Mouse (Mus musculus) effector memory CD4-positive, alpha-beta T cell, adult 5 months (primary cell): ENCODE results near the gene Sdsl. TPM values are rescaled to one million over a fixed set of nuclear protein-coding genes. Genes with fewer than 3 reads are reported as not detected.

Experiments used
- polyA plus RNA-seq: library from polyadenylated mRNA; unstranded; fragments of 100-300 nt; shearing (Covaris generic); gene quantifications from one replicate; pipeline ENCODE4 v1.2.1, GENCODE M21; 2017

The Sdsl gene
- polyA plus RNA-seq, result not detected

GRCm38 (mm10) chr5:120472770-120473169 is at the start of gene Sdsl:
Gene Sdsl (minus strand): TSS chr5:120472810.

GRCm38 (mm10) chr5:120510982-120511642 is 38.5 kb upstream of the Sdsl start, which contains the start of gene Slc8b1:
Gene Slc8b1 (plus strand): TSS chr5:120511168.

GRCm38 (mm10) chr5:120503144-120503795 is 30.7 kb upstream of the Sdsl start, which contains the start of gene Plbd2:
Gene Plbd2 (minus strand): TSS chr5:120503625.

DNA sequence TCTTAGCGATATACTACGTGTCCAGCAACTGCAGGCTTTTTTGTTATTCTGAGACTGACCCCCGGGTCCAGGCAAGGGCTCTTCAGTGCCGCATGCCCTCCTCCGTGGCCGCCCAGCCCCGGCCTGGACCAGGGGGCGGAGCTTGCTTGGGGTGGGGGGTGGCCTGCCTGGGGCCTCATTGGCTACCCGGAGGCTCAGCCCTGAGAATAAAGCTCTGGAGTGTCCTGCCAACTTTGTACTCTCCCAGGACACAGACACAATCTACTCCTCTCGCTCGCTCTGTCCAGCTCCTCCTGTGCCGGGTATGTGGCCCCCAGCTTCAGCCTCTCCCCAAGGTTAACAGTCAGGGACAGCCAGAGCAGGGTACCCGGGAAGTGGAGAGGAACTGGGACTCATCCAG is 3.7 kb upstream of the Sdsl start, which contains the start of gene Sds:
Sds (plus strand) TSS at position 231 of the 400 bp plus-strand sequence.

GRCm38 (mm10) chr5:120431649-120432485 is 40.7 kb downstream of the Sdsl start, which contains the start of gene Lhx5:
Gene Lhx5 (plus strand): TSS chr5:120431699.

Other genes with a start within 250 kb of the Sdsl start
- 0.14 TPM for gene Lhx5, start 41.1 kb downstream of the Sdsl start, polyA plus RNA-seq
- not detected for gene Sds, start 3.7 kb upstream of the Sdsl start, polyA plus RNA-seq
- gene Plbd2, start 30.8 kb upstream of the Sdsl start, polyA plus RNA-seq, result 19.7 TPM
- 9.5 TPM for gene Slc8b1, start 38.4 kb upstream of the Sdsl start, polyA plus RNA-seq
- 4.1 TPM for gene Tpcn1, start 115.9 kb upstream of the Sdsl start, polyA plus RNA-seq
- gene Iqcd, start 116.2 kb upstream of the Sdsl start, polyA plus RNA-seq, result 0.35 TPM
- gene Rita1, start 139.8 kb upstream of the Sdsl start, polyA plus RNA-seq, result 3.3 TPM
- gene Ddx54, start 139.9 kb upstream of the Sdsl start, polyA plus RNA-seq, result 75.4 TPM
- gene Cfap73, start 161.4 kb upstream of the Sdsl start, polyA plus RNA-seq, result not detected
- 9.0 TPM for gene Rasal1, start 176.0 kb upstream of the Sdsl start, polyA plus RNA-seq
- 243 TPM for gene Dtx1, start 239.1 kb upstream of the Sdsl start, polyA plus RNA-seq